Mouse (Mus musculus): Measurements from ENCODE around the gene Nit1. TPM values are rescaled to one million over a fixed set of nuclear protein-coding genes. Genes with fewer than 3 reads are reported as not detected.

Nit1 gene
- total RNA-seq, 2 experiments from 2014 or later, result 20.1 to 22.5 TPM

- no peak for DNase-seq
Observed at GRCm38 (mm10) chr1:171293906-171294297, 51.5 kb downstream of the Nit1 start.

- no peak for DNase-seq
Observed at GRCm38 (mm10) chr1:171293351-171293750, 52.1 kb downstream of the Nit1 start.

GRCm38 (mm10) chr1:171288328-171288727 lies 57.1 kb downstream of the Nit1 start:
- DNase-seq, result no peak

Other genes with a start within 250 kb of the Nit1 start
- gene Cfap126, start 231.7 kb downstream of the Nit1 start, total RNA-seq (2021), result 1 to 10 TPM; 1.2 to 1.8 TPM
- gene Sdhc, start 195.0 kb downstream of the Nit1 start, total RNA-seq (2021), result 100 to 1,000 TPM; 568 to 707 TPM
- gene Mpz, start 194.9 kb downstream of the Nit1 start, total RNA-seq (2021), result 100 to 1,000 TPM; 478 to 752 TPM
- gene Pcp4l1, start 149.4 kb downstream of the Nit1 start, total RNA-seq (2021), result 10 to 100 TPM; 11.6 to 11.8 TPM
- not detected for gene Nr1i3, start 131.7 kb downstream of the Nit1 start, total RNA-seq (2021)
- 10 to 100 TPM; 42.2 to 44.7 TPM for gene Tomm40l, start 123.1 kb downstream of the Nit1 start, total RNA-seq (2021)
- 1 to 10 TPM in 1 of 2 experiments, not detected in 1; 4.2 TPM for gene Apoa2, start 120.6 kb downstream of the Nit1 start, total RNA-seq (2021)
- 10 to 100 TPM; 10.4 to 13.3 TPM for gene Fcer1g, start 111.3 kb downstream of the Nit1 start, total RNA-seq (2021)
- gene Adamts4, start 95.2 kb downstream of the Nit1 start, total RNA-seq (2021), result 1 to 10 TPM; 3.9 to 8.0 TPM
- gene Ndufs2, start 94.3 kb downstream of the Nit1 start, total RNA-seq (2021), result 100 to 1,000 TPM; 468 to 578 TPM
- 10 to 100 TPM; 11.0 to 17.6 TPM for gene B4galt3, start 75.3 kb downstream of the Nit1 start, total RNA-seq (2021)
- gene Ppox, start 64.5 kb downstream of the Nit1 start, total RNA-seq (2021), result 10 to 100 TPM; 11.6 to 15.1 TPM
- 10 to 100 TPM; 15.3 to 19.7 TPM for gene Usp21, start 57.7 kb downstream of the Nit1 start, total RNA-seq (2021)
- gene Ufc1, start 50.6 kb downstream of the Nit1 start, total RNA-seq (2021), result 10 to 100 TPM; 81.8 to 87.9 TPM
- 10 to 100 TPM; 30.3 to 31.2 TPM for gene Dedd, start 16.5 kb downstream of the Nit1 start, total RNA-seq (2021)
- gene Pfdn2, start within 50 bp of the Nit1 start, total RNA-seq (2021), result 100 to 1,000 TPM; 104 to 113 TPM
- under 1 TPM; 0.31 to 0.61 TPM for gene Klhdc9, start 15.2 kb upstream of the Nit1 start, total RNA-seq (2021)
- gene Nectin4, start 24.5 kb upstream of the Nit1 start, total RNA-seq (2021), result under 1 TPM; 0.07 to 0.20 TPM
- gene Arhgap30, start 43.3 kb upstream of the Nit1 start, total RNA-seq (2021), result 1 to 10 TPM; 1.7 to 2.3 TPM
- 10 to 100 TPM; 31.5 to 32.4 TPM for gene Usf1, start 65.7 kb upstream of the Nit1 start, total RNA-seq (2021)
- under 1 TPM; 0.82 to 0.90 TPM for gene Tstd1, start 73.2 kb upstream of the Nit1 start, total RNA-seq (2021)
- gene F11r, start 91.9 kb upstream of the Nit1 start, total RNA-seq (2021), result 10 to 100 TPM; 13.9 to 15.0 TPM
- gene Alyref2, start 157.8 kb upstream of the Nit1 start, total RNA-seq (2021), result 1 to 10 TPM; 2.8 to 3.3 TPM
- gene Itln1, start 189.6 kb upstream of the Nit1 start, total RNA-seq (2021), result not detected
- under 1 TPM in 1 of 2 experiments, not detected in 1; 0.34 TPM for gene Cd244a, start 213.5 kb upstream of the Nit1 start, total RNA-seq (2021)

Data from gastrocnemius, postnatal 10 days (tissue).